Mouse (Mus musculus) R1 (cell line): ENCODE results near the gene Fam205a3.
"Not testable (repeated sequence)": the region's sequence is repeated elsewhere in the genome, so short reads cannot be mapped to it uniquely, and the experiment has no call there.

Experiments used
- DNase-seq: peaks from one replicate; pipeline ENCODE4 v3.0.0-alpha.2; 2018; ENCODE audit warnings: low read depth, low spot score

Fam205a3 gene

DNA sequence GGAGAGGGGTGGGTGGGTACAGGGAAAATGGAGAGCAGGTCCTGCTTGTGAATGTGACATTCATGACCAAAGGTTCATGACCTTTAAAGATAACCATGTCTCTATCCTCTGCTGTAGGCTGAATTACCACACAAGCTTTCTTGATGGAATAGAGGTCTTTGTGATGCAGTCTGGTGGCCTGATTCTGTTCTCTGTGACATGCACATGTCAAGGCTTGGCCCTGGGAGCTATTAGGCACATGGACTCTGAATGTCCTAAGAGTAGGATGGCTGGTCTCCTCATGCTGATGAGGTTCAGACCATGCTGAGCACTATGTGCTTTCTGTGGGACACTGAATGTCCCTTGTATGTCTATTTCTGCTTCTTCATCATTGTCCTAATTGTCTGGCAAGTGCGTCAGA is at the start of gene Fam205a3:
TSS of gene Fam205a3 (plus strand) at position 301 of the 400 bp plus-strand sequence.
- not testable (repeated sequence) for DNase-seq

DNA sequence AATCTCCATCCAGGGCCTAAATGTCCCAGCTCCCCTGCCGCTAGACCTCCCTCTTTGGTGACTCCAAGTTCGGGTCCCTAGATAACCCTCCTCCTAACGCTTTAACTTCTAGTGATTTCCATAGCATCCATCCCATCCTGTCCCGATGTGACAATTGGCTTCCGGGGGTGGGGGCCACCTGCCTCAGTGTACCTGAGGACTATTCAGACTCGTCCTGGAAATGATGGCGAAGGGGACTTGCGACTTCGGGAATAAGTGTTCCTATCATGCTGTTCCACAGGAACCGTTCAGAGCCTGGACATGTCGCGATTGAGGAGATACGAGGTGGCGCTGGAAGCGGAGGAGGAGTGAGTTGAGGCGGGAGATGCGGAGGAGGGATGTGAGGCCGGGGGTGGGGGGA is 24.2 kb upstream of the Fam205a3 start, which contains the start of gene Gm21953:
TSS of gene Gm21953 (plus strand) at position 301 of the 400 bp plus-strand sequence.
- not testable (repeated sequence) for DNase-seq
